ENCODE assay signal across 22 mouse cellular contexts in the genomic region with DNA sequence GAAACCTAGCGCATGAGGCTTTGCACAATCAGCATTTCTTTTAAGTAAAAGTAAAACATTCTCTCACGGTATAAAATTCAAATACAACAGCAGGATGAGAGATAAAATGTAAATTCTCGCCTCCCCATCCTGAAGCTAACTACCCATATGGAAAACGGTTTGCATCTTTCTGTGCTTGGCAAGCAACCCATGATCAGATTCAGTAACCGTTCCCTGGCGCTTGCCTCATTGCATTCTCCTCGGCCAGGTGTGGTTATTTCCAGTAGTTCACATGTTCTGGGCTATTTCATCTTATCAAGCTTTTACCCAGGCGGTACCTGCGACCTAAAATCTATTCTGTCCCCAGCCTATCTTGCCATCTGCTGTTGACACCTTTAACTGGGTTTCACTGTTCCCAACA.
DNase-seq lines count a peak whose midpoint lies in the region; ATAC-seq and TF ChIP-seq lines count a peak whose summit lies in the region.
"Had no signal": no experiment of that assay in that cellular context is flagged by ENCODE, and none has a peak within 500 bp of the region (broad histone marks: within the 10 kb centered on the region; RNA-seq: fewer than 3 reads in every experiment).

No protein-coding gene starts in this region.

- peak; percentile 75 for ATAC-seq in frontal cortex, adult (ENCODE audit: low TSS enrichment)
- ATAC-seq: activated CD4-positive, CD25-positive, alpha-beta regulatory T cell, adult 4 months; CD4-positive, CD25-positive, alpha-beta regulatory T cell, adult 4 months; forebrain, embryonic 13.5 days; forebrain, embryonic 15.5 days; Patski had no signal

- peak overlapping the region; percentile 32; the same call in 1 of the 2 replicates for H3K27ac ChIP-seq in left cerebral cortex, adult 2 months
- H3K27ac ChIP-seq: embryonic facial prominence, embryonic 10.5 days; embryonic facial prominence, embryonic 12.5 days; forebrain, embryonic 13.5 days; forebrain, embryonic 15.5 days had no signal

- intact Hi-C loops in left cerebral cortex, adult 2 months (cut with DNase I) = no loop called here

- no peak for DNase-seq in frontal cortex, adult 2 months (ENCODE audit: extremely low spot score in 1 of 2, low spot score in 1 of 2)
- peak; percentile 18 for DNase-seq in layer of hippocampus, adult 11-12 months (ENCODE audit: low spot score)
- DNase-seq in layer of hippocampus, adult 8-10 months (ENCODE audit: low spot score in 2 of 2) = no peak
- DNase-seq in left cerebral cortex, adult 2 months (ENCODE audit: extremely low spot score in 1 of 2, low spot score in 2 of 2) = no peak
- DNase-seq in left cerebral cortex, adult 18-20 months (ENCODE audit: low spot score in 2 of 2) = no peak
- DNase-seq in brain, adult 2 months (ENCODE audit: low read depth, low spot score) = peak; percentile 54
- DNase-seq: adrenal gland, adult 8-10 months; adrenal gland, postnatal 14 days; B cell, adult 2 months; cerebellum, adult 11-12 months; cerebellum, adult 2 months; cerebellum, adult 9-10 months; cerebellum, postnatal 10 days; cerebellum, postnatal 25 days had no signal

- no peak for TF ChIP-seq CTCF in left cerebral cortex, adult 2 months (IDR thresholded peaks at IDR 0.05)

- no peak overlapping the region for H3K4me3 ChIP-seq in left cerebral cortex, adult 2 months
- H3K4me3 ChIP-seq: embryonic facial prominence, embryonic 10.5 days; embryonic facial prominence, embryonic 12.5 days; forebrain, embryonic 13.5 days; forebrain, embryonic 15.5 days had no signal

Comparison
In these comparisons a context has a peak if more than half of its experiments do, and no peak if none do; other contexts are left out.
1. DNase-seq: peak in layer of hippocampus, adult 11-12 months (single experiment) and brain, adult 2 months (single experiment); none in frontal cortex, adult 2 months (0 of 2), layer of hippocampus, adult 8-10 months (0 of 2), left cerebral cortex, adult 2 months (0 of 2) and left cerebral cortex, adult 18-20 months (0 of 2).